Mouse (Mus musculus) frontal cortex, postnatal 14 days (tissue): ENCODE data around the gene Nudt10.
"Not testable (repeated sequence)": the region's sequence is repeated elsewhere in the genome, so short reads cannot be mapped to it uniquely, and the experiment has no call there.

Experiments used
- DNase-seq, 2 experiments: peaks; one replicate each; pipeline ENCODE4 v3.0.0; 2022; ENCODE audit warnings: low spot score in 2 of 2

The Nudt10 gene

DNA sequence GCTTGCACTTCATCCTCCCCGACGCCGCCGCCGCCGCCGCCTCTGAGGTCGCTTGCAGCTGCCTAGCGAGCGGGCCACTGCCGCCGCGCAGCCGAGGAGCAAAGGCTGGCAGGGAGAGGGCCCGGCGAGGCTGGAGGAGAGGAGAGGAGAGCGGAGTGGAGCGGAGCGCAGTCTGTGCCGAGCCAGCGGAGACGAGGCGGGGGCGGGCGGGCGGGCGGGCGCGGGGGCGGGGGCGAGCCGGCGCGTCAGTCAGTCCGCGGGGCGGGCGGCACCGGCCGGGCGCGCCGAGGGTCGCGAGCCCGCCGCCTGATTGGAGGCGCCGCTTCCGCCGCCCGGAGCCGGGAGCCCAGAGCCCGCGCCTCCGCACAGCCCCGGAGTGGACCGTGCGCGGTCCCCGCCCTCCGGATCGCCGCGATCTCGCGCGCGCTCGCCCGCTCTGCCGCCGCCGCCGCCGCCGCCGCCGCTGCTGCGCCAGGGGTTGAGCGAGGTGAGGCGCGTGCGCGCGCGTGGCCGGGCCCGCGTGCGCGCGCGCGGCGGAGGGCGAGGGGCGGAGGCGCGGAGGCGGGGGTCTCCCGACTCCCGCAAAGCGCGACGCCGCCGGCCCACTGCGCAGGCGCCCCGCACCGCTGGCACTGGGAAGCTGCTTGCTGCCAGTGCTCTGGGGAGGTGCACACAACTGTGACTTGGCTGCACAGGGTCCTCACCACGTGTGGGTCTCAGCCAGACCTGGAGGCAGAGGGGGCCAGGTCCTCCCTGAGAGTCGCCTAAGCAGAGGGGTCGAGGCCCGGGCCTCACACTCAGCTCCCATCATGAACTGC is at the start of gene Nudt10:
TSS of gene Nudt10 (minus strand) at position 193 of the 818 bp plus-strand sequence.
- DNase-seq: peak in 1 of 2 experiments; percentile 7

DNA sequence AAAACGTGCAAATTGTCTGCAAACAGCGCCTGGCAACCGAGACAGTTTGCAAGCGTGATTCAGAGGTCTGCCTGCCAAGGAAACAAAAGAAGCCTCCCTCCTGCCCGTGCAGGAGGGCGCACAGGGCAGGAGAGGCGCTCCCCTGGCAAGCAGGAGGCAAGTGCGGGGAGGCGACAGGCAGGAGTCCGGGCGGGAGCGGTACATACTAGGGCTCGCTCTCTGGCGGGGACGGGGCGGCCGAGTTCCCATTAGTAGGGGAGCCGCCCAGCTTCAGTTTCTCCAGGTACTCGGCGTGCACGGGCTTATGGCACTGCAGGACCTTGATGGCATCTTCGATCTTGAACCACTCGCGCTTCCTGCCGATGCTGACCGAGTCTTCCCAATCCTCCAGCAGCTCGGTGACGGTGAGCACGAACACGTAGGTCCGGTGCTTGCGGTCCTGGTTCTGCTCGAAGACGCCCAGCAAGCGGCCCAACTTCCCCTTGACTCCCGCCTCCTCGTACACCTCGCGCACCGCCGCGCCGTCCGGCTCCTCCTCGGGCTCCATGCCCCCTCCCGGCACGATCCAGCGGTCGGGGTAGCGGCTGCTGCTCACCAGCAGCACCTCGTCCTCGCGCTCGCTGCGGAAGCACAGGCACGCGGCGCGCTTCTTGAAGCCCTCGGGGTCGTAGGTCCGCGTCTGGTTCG is 536 bp downstream of the Nudt10 start:
- DNase-seq: not testable (repeated sequence)

DNA sequence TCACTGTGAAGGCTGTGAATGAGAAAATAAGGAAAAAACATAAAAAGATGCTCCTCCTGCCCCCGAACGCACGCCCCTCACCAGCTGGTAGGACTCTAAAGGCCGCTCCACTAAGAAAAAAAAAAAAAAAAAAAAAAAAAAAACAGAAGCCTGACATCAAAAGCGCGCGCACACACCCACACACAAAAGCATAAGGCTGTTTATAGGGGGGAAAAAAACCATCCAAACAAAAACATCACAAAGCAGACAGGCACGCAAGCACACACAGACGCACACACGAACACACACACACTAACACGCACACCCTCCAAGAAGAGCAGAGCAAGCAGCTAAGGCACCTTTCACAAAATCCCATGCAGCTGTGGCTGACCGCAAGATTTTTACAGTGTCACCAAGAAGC is 1.1 kb downstream of the Nudt10 start:
- no peak for DNase-seq
